Mouse (Mus musculus): ENCODE measurements around the gene Ntrk2.

DNA sequence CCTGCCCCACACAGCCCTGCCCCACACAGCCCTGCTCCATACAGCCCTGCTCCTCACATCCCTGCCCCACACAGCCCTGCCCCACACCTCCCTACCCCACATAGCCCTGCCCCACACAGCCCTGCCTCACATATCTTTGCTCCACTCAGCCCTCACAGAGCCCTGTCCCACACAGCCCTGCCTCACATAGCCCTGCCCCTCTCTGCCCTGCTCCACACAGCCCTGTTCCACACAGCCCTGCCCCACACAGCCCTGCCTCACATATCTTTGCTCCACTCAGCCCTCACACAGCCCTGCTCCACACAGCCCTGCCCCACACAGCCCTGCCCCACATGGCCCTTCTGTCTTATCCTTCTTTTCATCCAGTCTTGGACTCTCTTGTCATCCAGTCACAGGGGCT lies 106.2 kb downstream of the Ntrk2 start:
- TF ChIP-seq CTCF (conservative IDR thresholded peaks at IDR 0.05; ENCODE audit: insufficient read depth, insufficient read length, low read depth, low read length): no peak
- TF ChIP-seq POLR2A (IDR thresholded peaks at IDR 0.05; ENCODE audit: low read depth, low read length): no peak
